Mouse (Mus musculus) intestine, embryonic 16.5 days (tissue): Measurements from ENCODE around the gene Gnb3. TPM values are rescaled to one million over a fixed set of nuclear protein-coding genes. Genes with fewer than 3 reads are reported as not detected.

Source experiments
- ATAC-seq: fragments of 200-750 bp; cut with Nextera tagmentation; 2 replicates; pipeline ENCODE4 v1.8.0; 2017; ENCODE audit warnings: moderate TSS enrichment, moderate library complexity
- H3K27ac ChIP-seq: fragments of 300-500 bp; sonication (generic); 2 replicates; pipeline ENCODE4 v1.5.1; 2014; ENCODE audit warnings: mild to moderate bottlenecking, low read length
- H3K27me3 ChIP-seq: fragments of 300-500 bp; sonication (generic); replicated peaks from 2 replicates; pipeline ENCODE4 v1.6.1; 2014; ENCODE audit warnings: low read length, control low read depth, mixed read lengths; ENCODE audit not compliant: control insufficient read depth, insufficient read depth
- H3K36me3 ChIP-seq: fragments of 300-500 bp; sonication (generic); 2 replicates; pipeline ENCODE4 v1.6.1; 2014; ENCODE audit warnings: low read length, control low read depth; ENCODE audit not compliant: control insufficient read depth, insufficient read depth
- H3K4me1 ChIP-seq: fragments of 300-500 bp; sonication (generic); 2 replicates; pipeline ENCODE4 v1.6.1; 2014; ENCODE audit warnings: low read length, control low read depth, mixed read lengths; ENCODE audit not compliant: control insufficient read depth, insufficient read depth
- H3K4me2 ChIP-seq: fragments of 300-500 bp; sonication (generic); 2 replicates; pipeline ENCODE4 v1.6.1; 2014; ENCODE audit warnings: low read depth, low read length, control low read depth
- H3K4me3 ChIP-seq: fragments of 300-500 bp; sonication (generic); 2 replicates; pipeline ENCODE4 v1.5.1; 2014; ENCODE audit warnings: mild to moderate bottlenecking, low read length
- H3K9ac ChIP-seq: fragments of 300-500 bp; sonication (generic); 2 replicates; pipeline ENCODE4 v1.6.1; 2014; ENCODE audit warnings: low read depth, low read length
- H3K9me3 ChIP-seq: fragments of 300-500 bp; sonication (generic); 2 replicates; pipeline ENCODE4 v1.6.1; 2016; ENCODE audit warnings: low read length, control low read depth; ENCODE audit not compliant: control insufficient read depth
- WGBS: fragments of 180-500 bp; shearing (Covaris S2); extraction: QIAGEN DNeasy Blood & Tissue Kit; methylation state at CpG from one replicate; pipeline ENCODE4 v1.1.7; 2014; 5-methylcytosine and 5-hydroxymethylcytosine counted together
- polyA plus RNA-seq: library from polyadenylated mRNA; unstranded; fragments of >200 nt; fragmentation: Nextera tagmentation; extraction: Ambion mirVana; gene quantifications from 2 replicates; pipeline ENCODE4 v1.2.1, GENCODE M21; 2015

Gnb3 gene
- polyA plus RNA-seq, 1 experiment from 2014 or later = 1.7 TPM

DNA sequence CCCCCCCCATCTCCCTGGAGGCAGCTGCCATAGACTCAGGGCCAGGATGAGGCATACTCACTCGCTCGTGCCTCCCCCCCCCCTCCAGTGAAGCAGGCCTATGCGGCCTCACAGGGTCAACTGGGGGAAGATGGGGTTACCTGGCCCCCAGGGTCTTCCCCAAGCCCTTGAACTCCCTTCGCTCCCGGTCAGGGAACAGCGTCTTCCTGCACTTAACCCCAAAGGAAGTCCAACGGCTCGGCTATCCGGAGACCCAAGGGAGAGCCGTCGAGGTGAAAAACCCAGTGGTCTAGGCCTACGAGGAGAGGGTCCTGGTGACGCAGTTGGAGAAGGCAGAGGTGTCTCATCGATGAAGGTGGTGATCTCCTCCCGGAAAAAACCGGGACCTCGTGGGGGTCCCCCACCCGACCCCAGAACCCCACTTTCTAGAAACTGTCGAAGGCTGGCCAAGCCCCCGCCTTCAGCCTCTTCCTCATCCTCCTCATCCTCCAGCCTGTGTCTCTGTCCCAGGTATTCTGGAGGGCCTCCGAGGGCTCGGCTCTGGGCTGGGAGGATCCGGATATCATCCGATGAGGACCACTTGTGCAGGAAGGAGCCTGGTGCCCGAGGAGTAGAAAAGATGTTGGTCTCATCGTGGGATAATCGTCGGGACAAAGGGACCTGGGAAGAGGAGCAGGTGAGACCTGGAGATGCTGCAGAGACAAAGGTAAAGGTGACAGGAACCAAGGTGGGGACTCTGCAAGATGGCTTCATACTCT lies 18.7 kb upstream of the Gnb3 start:
- no peak overlapping the region for H3K4me3 ChIP-seq
- WGBS = 78% methylated on average over 27 of the region's 28 CpGs
- H3K9ac ChIP-seq = 0 out of 2 replicates have a peak overlapping the region, but pooled peaks have one; percentile 88

DNA sequence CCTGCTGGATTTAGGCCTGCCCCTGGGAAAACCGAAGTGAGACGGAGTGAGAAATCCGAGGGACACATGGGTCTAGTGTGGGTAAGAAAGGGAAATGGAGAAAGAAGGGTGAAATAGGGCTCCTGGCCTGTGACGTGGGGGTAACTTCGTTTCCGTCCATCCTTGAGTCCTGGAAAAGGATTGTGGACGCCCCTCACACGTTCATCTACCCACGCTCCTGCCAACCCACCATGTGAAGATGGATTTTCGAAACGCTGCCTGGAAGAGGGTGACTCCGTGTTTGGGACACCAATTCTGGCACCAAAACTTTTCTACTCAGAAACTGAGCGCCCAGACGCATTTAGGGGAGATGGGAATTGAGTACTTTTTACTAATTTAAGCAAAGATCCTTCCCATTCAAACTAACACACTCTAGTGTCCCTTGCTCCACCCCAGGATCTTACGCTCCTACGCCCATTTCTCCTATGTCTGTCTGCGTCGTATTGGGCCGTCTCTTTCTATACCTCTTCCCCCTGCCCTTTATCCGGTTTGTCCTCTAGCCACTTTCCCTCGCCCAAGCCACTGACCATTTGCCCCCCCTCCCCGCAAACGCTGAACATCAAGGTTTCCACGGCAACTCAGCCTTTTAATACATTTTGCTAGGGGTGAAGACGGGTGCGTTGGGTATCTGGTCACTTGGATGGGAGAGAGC lies 17.9 kb upstream of the Gnb3 start:
- Histone ChIP-seq H3K9ac (peak overlapping the region; percentile 88), H3K27ac (peak overlapping the region; percentile 92; the same call in 1 of the 2 replicates), H3K4me1 (peaks cover 16% of the 10 kb centered on the region), H3K4me2 (peak overlapping the region; percentile 96), H3K4me3 (peak overlapping the region; percentile 70), H3K9me3 (no peaks in the 10 kb centered on the region), H3K27me3 (peaks cover 18% of the 10 kb centered on the region; the same call in 1 of the 2 replicates), H3K36me3 (no peaks in the 10 kb centered on the region)
- 26% methylated on average over 26 of the region's 26 CpGs for WGBS
- no peak for ATAC-seq

More for the DNA sequence above, 18.7 kb upstream of the Gnb3 start:
- Histone ChIP-seq H3K9me3 (no peaks in the 10 kb centered on the region), H3K4me1 (peaks cover 22% of the 10 kb centered on the region), H3K27me3 (peaks cover 18% of the 10 kb centered on the region; the same call in 1 of the 2 replicates), H3K36me3 (no peaks in the 10 kb centered on the region), H3K27ac (no peak overlapping the region), H3K4me2 (no peak overlapping the region)
- ATAC-seq = no peak

DNA sequence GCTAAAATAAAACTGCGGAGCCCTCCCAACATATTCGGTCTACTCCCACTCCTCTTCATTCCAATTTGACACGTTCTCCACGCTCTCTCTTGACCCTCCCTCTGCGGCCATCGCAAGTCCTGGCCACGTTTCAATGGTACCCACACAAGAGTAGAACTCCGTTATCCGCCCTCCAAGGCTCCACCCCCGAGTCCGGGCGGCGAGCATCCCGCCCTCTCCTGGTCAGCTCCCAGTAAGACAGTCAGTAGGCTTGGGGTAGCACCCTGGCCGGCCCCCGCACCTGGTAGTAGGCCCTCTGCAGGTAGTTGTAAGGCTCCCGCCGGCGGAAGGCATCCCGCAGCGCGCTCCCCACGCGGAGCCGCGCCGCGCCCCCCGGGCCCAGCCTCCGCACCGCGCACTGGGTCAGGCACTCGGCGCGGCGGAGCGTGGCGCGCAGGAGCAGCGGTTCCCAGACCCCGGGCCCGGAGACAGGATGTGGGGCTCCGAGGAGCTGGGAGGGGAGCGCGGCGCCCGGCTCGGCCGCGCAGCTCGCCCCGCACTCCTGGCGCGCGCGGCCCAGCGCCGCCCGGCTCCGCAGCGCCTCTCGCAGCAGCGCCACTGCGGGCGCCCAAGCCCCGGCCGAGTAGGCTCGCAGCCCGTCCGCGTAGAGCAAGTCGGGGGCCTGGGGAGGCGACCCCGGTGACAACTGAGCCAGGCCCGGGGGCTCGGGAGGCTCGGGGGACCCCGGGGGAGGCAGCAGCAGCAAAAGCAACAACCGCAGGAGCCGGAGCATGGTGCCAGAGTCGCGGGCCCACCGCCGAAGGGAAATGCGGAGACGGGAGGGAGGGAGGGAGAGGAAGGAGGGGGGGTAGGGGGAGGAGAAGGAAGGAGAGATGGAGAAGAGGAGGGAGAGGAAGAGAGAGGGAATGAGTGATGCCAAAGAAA lies 17.1 kb upstream of the Gnb3 start, which contains the start of gene P3h3:
Gene P3h3 (minus strand): TSS at position 837 of the 924 bp plus-strand sequence.
- ATAC-seq = peak; percentile 87
- Histone ChIP-seq H3K4me2 (peak within 1 kb of the TSS; percentile 96), H3K27me3 (peaks cover 11% of the 10 kb centered on the region; the same call in 1 of the 2 replicates), H3K27ac (peak within 1 kb of the TSS; percentile 92), H3K9ac (peak within 1 kb of the TSS; percentile 88), H3K4me3 (peak within 1 kb of the TSS; percentile 70), H3K9me3 (no peaks in the 10 kb centered on the region), H3K4me1 (0 out of 2 replicates have a peak, but pooled peaks cover 15% of the 10 kb centered on the region), H3K36me3 (no peaks in the 10 kb centered on the region)
- under 1% methylated on average over 85 of the region's 86 CpGs for WGBS

DNA sequence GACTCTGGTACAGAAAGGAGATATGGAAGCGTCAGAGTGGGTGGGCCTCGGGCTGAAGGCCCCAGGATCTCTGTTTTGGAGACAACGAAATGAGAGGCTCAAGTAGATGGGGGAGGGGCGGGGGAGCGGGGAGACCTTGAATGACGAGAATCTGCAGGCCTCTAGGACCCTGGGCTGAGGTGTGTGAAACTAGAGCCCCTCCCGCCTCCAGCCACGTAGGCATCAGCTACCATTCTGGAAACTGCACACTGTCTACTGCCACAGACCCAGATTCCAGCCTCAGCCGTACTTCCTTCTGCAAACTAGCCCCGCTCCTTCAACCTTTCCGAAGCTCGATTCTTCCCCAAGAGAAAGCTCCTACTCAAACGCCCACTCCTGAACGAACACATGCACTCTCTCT lies 16.2 kb upstream of the Gnb3 start:
- no peaks in the 10 kb centered on the region for H3K9me3 ChIP-seq
- peaks cover 11% of the 10 kb centered on the region; the same call in 1 of the 2 replicates for H3K27me3 ChIP-seq
- H3K9ac ChIP-seq = peak overlapping the region; percentile 88
- WGBS = 13% methylated on average over 14 of the region's 14 CpGs
- H3K36me3 ChIP-seq = no peaks in the 10 kb centered on the region
- peak; percentile 38; the same call in 1 of the 2 replicates for ATAC-seq
- 0 out of 2 replicates have a peak, but pooled peaks cover 15% of the 10 kb centered on the region for H3K4me1 ChIP-seq
- H3K4me3 ChIP-seq = peak overlapping the region; percentile 70
- no peak overlapping the region for H3K27ac ChIP-seq
- peak overlapping the region; percentile 96 for H3K4me2 ChIP-seq

DNA sequence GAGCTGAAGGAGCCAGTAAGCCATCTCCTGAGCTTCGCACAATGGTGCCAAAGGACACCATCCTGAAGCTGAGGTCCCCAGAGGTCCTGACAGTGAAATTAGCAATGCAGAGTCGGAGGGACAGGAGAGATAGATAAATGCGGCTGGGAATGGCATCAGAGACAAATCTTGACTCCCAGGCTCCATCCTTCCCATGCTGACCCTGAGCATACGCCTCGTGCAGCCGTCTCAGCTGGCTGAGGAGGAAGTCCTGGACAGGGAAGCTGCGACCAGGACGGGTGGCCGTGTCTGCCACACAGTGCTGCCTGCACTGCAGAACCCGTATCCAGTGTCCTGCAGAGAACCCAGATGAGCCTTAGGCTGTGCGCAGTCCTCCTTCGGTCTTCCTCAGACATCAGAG lies 14.6 kb upstream of the Gnb3 start:
- 0 out of 2 replicates have a peak, but pooled peaks cover 15% of the 10 kb centered on the region for H3K4me1 ChIP-seq
- 65% methylated on average over 12 of the region's 12 CpGs for WGBS
- no peak overlapping the region for H3K4me2 ChIP-seq
- ATAC-seq = no peak
- no peaks in the 10 kb centered on the region for H3K9me3 ChIP-seq
- H3K4me3 ChIP-seq = no peak overlapping the region
- no peak overlapping the region for H3K9ac ChIP-seq
- peaks cover 11% of the 10 kb centered on the region; the same call in 1 of the 2 replicates for H3K27me3 ChIP-seq
- H3K27ac ChIP-seq = no peak overlapping the region
- no peaks in the 10 kb centered on the region for H3K36me3 ChIP-seq

DNA sequence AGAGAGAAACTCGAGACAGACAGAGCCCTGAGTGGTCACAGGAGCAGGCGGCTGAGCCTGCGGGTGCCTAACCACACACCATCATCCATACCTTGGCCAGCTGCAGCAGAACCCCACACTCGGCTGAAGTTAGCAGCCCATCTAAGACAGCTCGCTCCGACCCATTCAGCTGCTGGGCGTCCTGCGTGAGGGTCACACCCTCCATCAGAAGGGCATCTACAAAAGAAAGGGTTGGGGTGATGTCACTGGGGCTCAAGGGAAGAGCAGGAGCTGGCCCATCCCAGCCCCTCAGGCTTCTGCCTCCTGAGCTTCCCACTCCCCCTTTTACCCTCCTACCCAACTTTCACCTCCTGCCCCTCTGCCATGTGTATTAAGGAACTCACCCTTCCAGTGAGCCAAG lies 10.5 kb upstream of the Gnb3 start:
- no peak overlapping the region for H3K27ac ChIP-seq

DNA sequence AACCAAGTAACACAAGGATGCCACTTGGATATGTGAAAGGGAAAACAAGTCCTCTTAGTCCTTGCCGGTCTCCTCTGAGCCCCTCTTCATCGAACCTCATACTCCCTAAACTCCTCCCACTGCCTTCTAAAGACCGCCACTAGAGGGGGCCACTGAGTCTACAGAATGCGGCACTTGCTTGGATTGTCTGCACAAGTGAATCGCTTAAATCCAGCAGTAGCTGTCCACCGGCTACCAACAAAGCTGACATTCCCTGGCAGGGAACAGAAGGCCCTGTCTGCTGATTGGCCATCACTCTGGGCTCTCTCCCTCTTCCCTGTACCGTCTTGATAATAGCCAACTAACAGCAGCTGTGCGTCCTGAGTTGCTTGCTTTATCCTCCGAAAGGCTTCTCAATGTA lies 7.2 kb upstream of the Gnb3 start:
- no peaks in the 10 kb centered on the region for H3K9me3 ChIP-seq
- H3K4me1 ChIP-seq = 0 out of 2 replicates have a peak, but pooled peaks cover 2% of the 10 kb centered on the region
- ATAC-seq = peak; percentile 73
- no peak overlapping the region for H3K4me3 ChIP-seq
- no peaks in the 10 kb centered on the region for H3K36me3 ChIP-seq
- H3K27ac ChIP-seq = no peak overlapping the region
- no peaks in the 10 kb centered on the region for H3K27me3 ChIP-seq
- H3K4me2 ChIP-seq = no peak overlapping the region
- 10% methylated on average over 9 of the region's 9 CpGs for WGBS
- H3K9ac ChIP-seq = no peak overlapping the region

More for the DNA sequence above, 10.5 kb upstream of the Gnb3 start:
- Histone ChIP-seq H3K4me3 (no peak overlapping the region), H3K4me1 (0 out of 2 replicates have a peak, but pooled peaks cover 3% of the 10 kb centered on the region), H3K4me2 (no peak overlapping the region), H3K9me3 (no peaks in the 10 kb centered on the region), H3K9ac (no peak overlapping the region), H3K36me3 (no peaks in the 10 kb centered on the region), H3K27me3 (no peaks in the 10 kb centered on the region)
- ATAC-seq = no peak
- 57% methylated on average over 8 of the region's 8 CpGs for WGBS

DNA sequence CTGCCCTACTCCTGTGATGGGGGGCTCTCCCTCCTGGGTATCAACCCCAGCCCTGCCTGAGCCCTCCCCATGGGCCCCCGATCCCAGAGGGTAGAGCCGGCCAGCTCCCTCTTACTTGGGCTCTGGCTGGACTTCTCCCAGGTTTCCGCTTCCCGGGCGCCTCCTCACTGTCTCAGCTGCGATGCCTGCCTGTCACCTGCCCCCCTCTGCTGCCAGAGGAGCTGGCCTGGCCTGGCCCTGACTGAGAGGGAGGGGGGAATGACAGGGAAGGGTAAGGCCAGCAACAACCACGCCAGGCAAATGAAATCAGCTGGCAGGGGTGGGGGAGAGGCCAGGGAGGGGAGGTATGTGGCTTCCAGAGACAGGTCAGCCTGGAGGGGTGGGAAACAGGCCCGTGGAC lies 270 bp downstream of the Gnb3 start:
- no peaks in the 10 kb centered on the region for H3K9me3 ChIP-seq
- H3K4me1 ChIP-seq = peaks cover 5% of the 10 kb centered on the region
- H3K27me3 ChIP-seq = no peaks in the 10 kb centered on the region
- peak overlapping the region; percentile 50 for H3K9ac ChIP-seq
- H3K36me3 ChIP-seq = no peaks in the 10 kb centered on the region
- no peak overlapping the region for H3K27ac ChIP-seq
- 15% methylated on average over 8 of the region's 8 CpGs for WGBS
- ATAC-seq = peak; percentile 19; the same call in 1 of the 2 replicates
- H3K4me2 ChIP-seq = no peak overlapping the region
- no peak overlapping the region for H3K4me3 ChIP-seq
